Mouse (Mus musculus) heart, embryonic 14.5 days (tissue): ENCODE measurements around the gene Tapbp. TPM values are rescaled to one million over a fixed set of nuclear protein-coding genes. Genes with fewer than 3 reads are reported as not detected.

Experiments
- ATAC-seq: fragments of 200-750 bp; cut with Nextera tagmentation; 2 replicates; pipeline ENCODE4 v1.8.0; 2017; ENCODE audit warnings: low read depth, moderate TSS enrichment; ENCODE audit not compliant: insufficient number of reproducible peaks, insufficient read depth, low FRiP score
- H3K27ac ChIP-seq, 2 experiments: fragments of 200-500 bp in 1 of 2; fragments of 300-500 bp in 1 of 2; sonication (generic) in 1 of 2; replicated peaks in 1 of 2; 2 replicates each; pipeline ENCODE4 v1.5.1; 2012 to 2014; ENCODE audit warnings: low read depth in 2 of 2, low read length in 2 of 2, control low read depth in 1 of 2, mild to moderate bottlenecking in 1 of 2, mixed read lengths in 1 of 2; ENCODE audit not compliant: control insufficient read depth in 1 of 2, insufficient read depth in 1 of 2
- H3K27me3 ChIP-seq: fragments of 300-500 bp; sonication (generic); 2 replicates; pipeline ENCODE4 v1.6.1; 2014; ENCODE audit warnings: mild to moderate bottlenecking, low read length, control low read depth; ENCODE audit not compliant: control insufficient read depth, insufficient read depth
- H3K36me3 ChIP-seq: fragments of 300-500 bp; sonication (generic); 2 replicates; pipeline ENCODE4 v1.6.1; 2014; ENCODE audit warnings: mild to moderate bottlenecking, control low read depth, low read length, mixed read lengths; ENCODE audit not compliant: control insufficient read depth, insufficient read depth
- H3K4me1 ChIP-seq, 2 experiments: fragments of 200-500 bp in 1 of 2; fragments of 300-500 bp in 1 of 2; sonication (generic) in 1 of 2; 2 replicates each; pipeline ENCODE4 v1.6.1; 2012 to 2014; ENCODE audit warnings: low read length in 2 of 2, control low read depth in 1 of 2, mixed read lengths in 1 of 2; ENCODE audit not compliant: control insufficient read depth in 2 of 2, insufficient read depth in 2 of 2
- H3K4me2 ChIP-seq: fragments of 300-500 bp; sonication (generic); 2 replicates; pipeline ENCODE4 v1.6.1; 2014; ENCODE audit warnings: mild to moderate bottlenecking, low read length
- H3K4me3 ChIP-seq, 2 experiments: fragments of 200-500 bp in 1 of 2; fragments of 300-500 bp in 1 of 2; sonication (generic) in 1 of 2; 2 replicates each; pipeline ENCODE4 v1.5.1; 2012 to 2014; ENCODE audit warnings: low read length in 2 of 2, mild to moderate bottlenecking in 2 of 2, control low read depth in 1 of 2, low read depth in 1 of 2, moderate library complexity in 1 of 2; ENCODE audit not compliant: control insufficient read depth in 1 of 2, insufficient read depth in 1 of 2
- H3K9ac ChIP-seq: fragments of 300-500 bp; sonication (generic); 2 replicates; pipeline ENCODE4 v1.6.1; 2014; ENCODE audit warnings: mild to moderate bottlenecking, low read length
- H3K9me3 ChIP-seq: fragments of 300-500 bp; sonication (generic); 2 replicates; pipeline ENCODE4 v1.6.1; 2016; ENCODE audit warnings: low read length, control low read depth; ENCODE audit not compliant: control insufficient read depth
- WGBS: fragments of 180-500 bp; shearing (Covaris S2); extraction: QIAGEN DNeasy Blood & Tissue Kit; methylation state at CpG from one replicate; pipeline ENCODE4 v1.1.7; 2014; 5-methylcytosine and 5-hydroxymethylcytosine counted together
- polyA plus RNA-seq: library from polyadenylated mRNA; unstranded; fragments of >200 nt; fragmentation: Nextera tagmentation; extraction: Ambion mirVana; gene quantifications from 2 replicates; pipeline ENCODE4 v1.2.1, GENCODE M21; 2014

The Tapbp gene
- polyA plus RNA-seq, 1 experiment from 2014 or later, result 44.9 TPM

- Histone ChIP-seq H3K9ac (no peak overlapping the region), H3K4me3 (no peak overlapping the region), H3K27ac (no peak overlapping the region), H3K4me2 (no peak overlapping the region), H3K9me3 (no peaks in the 10 kb centered on the region), H3K36me3 (peaks cover 36% of the 10 kb centered on the region), H3K4me1 (peaks cover 13 to 23% of the 10 kb centered on the region in 2 experiments), H3K27me3 (no peaks in the 10 kb centered on the region)
- no peak for ATAC-seq
- 86% methylated on average over 17 of the region's 18 CpGs for WGBS
These were observed 2.1 kb downstream of the Tapbp start for GRCm38 (mm10) chr17:33917656-33918292.

- ATAC-seq, result no peak
- Histone ChIP-seq H3K36me3 (peaks cover 30% of the 10 kb centered on the region), H3K4me3 (peak overlapping the region; percentile 81 to 83), H3K9me3 (no peaks in the 10 kb centered on the region), H3K9ac (peak overlapping the region; percentile 87), H3K4me2 (peak overlapping the region; percentile 99), H3K27ac (peak overlapping the region; percentile 76 to 78; a peak in 1 of 4 replicates), H3K27me3 (no peaks in the 10 kb centered on the region), H3K4me1 (peaks cover 13 to 23% of the 10 kb centered on the region in 2 experiments)
- 52% methylated on average over 37 of the region's 37 CpGs for WGBS
These were observed 2.8 kb downstream of the Tapbp start for GRCm38 (mm10) chr17:33918293-33919203.

DNA sequence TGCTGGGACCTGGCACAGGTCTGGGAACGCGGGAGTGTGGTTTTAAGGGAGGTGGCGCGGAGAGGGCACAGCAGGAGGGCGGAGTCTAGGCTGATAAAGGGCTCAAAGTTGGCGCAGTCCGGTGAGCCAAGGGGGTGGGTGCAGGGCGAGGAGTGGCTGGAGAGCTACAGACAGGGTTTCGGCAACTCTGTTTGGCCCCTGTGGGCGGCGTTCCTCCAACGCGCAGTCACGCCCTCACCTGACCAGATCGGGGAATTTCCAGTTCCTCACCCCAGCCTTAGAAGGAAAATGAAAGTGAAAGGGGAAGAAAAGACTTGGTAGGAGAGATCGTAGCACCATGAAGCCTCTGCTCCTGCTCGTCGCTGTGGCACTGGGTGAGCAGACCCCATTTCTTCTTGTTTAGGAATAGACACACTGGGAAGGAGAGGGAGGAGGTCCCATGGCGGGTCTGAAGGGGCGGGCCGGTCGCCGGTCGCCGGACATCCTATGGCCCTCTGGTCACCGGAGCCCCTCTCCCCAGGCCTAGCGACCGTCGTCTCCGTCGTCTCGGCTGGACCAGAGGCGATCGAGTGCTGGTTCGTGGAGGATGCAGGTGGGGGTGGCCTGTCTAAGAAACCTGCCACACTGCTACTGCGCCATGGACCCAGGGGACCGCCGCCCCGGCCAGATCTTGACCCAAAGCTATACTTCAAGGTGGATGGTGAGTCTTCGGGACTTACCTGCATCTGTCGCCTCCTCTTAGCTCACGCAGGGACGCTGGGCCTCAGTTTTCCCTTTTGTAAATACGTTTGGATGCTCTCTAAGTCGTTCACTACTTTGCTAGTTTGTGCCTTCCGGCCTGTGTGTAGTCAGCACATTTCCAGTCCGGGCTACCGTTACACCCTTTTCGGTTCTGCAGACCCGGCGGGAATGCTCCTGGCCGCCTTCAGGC lies 3.9 kb downstream of the Tapbp start:
- Histone ChIP-seq H3K4me3 (peak overlapping the region; percentile 81 to 83), H3K27me3 (no peaks in the 10 kb centered on the region), H3K27ac (peak overlapping the region; percentile 76 to 78), H3K9me3 (no peaks in the 10 kb centered on the region), H3K4me1 (peaks cover 13 to 23% of the 10 kb centered on the region in 2 experiments), H3K4me2 (peak overlapping the region; percentile 99), H3K9ac (peak overlapping the region; percentile 87), H3K36me3 (peaks cover 19% of the 10 kb centered on the region)
- WGBS, result under 1% methylated on average over 52 of the region's 52 CpGs
- ATAC-seq, result peak; percentile 40; the same call in 1 of the 2 replicates

DNA sequence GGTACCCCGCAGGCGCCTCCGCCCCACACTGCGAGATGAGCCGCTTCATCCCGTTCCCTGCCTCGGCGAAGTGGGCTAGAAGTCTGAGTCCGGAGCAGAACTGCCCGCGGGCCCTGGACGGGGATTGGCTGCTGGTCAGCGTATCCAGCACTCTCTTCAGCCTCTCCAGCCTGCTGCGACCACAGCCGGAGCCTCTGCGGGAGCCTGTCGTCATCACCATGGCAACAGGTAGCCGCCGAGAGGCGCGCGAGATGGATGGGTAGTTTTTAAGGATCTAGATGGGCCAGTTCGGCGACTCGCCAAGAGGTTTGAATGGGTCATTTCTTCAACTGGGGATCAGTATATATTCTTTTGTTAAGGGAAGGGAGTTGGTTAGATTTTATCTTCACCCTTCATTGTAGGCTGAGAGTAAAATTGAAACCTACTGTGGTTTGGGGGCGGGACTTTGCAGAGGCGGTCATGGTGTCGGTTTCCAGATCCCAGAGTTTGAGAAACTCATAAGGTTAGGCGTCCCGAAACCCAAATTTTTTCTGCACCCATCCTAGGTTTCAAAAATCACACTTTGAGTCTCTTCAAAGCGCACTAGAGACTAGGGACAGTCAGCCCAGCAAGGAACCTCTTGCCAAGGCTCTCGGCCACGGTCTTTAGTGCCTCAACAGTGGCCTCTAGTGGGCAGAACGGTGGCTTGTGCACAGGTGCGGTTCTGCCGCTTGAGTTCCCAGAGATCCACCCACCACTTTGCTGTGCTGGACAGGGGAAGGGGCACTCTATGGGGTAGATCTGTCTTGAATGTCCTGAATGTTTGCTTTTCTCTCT lies 4.8 kb downstream of the Tapbp start:
- peaks cover 11 to 17% of the 10 kb centered on the region in 2 experiments for H3K4me1 ChIP-seq
- no peaks in the 10 kb centered on the region for H3K9me3 ChIP-seq
- peak overlapping the region; percentile 87 for H3K9ac ChIP-seq
- peak overlapping the region; percentile 76 to 78; a peak in 3 of 4 replicates for H3K27ac ChIP-seq
- peaks cover 13% of the 10 kb centered on the region for H3K36me3 ChIP-seq
- H3K4me2 ChIP-seq, result peak overlapping the region; percentile 99
- under 1% methylated on average over 36 of the region's 36 CpGs for WGBS
- H3K27me3 ChIP-seq, result no peaks in the 10 kb centered on the region
- H3K4me3 ChIP-seq, result peak overlapping the region; percentile 81 to 83
- no peak for ATAC-seq

DNA sequence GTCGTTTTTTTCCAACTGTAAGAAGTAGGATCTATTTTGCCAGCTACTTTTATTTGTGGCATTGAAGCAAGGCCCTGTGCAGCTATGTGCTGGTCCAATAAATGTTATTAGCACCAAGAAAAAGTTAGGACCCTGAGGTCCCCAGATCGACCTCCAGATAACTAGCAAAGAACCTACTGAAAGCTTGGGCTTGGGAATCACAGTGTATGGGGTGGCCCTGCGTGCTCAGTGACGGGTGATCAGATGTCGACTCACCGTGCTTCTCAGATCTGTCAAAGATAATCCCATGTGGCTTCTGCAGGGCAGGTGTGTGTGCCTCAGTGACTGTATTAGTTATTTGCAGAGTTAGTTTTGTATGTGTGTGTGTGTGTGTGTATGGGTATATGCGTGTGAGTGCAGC lies 5.7 kb downstream of the Tapbp start:
- H3K9me3 ChIP-seq, result no peaks in the 10 kb centered on the region
- no peak overlapping the region for H3K9ac ChIP-seq
- no peak overlapping the region for H3K27ac ChIP-seq
- ATAC-seq, result no peak
- H3K36me3 ChIP-seq, result peaks cover 15% of the 10 kb centered on the region
- 86% methylated on average over 7 of the region's 7 CpGs for WGBS
- H3K4me3 ChIP-seq, result no peak overlapping the region
- no peak overlapping the region for H3K4me2 ChIP-seq
- no peaks in the 10 kb centered on the region for H3K27me3 ChIP-seq
- peaks cover 11 to 17% of the 10 kb centered on the region in 2 experiments for H3K4me1 ChIP-seq

DNA sequence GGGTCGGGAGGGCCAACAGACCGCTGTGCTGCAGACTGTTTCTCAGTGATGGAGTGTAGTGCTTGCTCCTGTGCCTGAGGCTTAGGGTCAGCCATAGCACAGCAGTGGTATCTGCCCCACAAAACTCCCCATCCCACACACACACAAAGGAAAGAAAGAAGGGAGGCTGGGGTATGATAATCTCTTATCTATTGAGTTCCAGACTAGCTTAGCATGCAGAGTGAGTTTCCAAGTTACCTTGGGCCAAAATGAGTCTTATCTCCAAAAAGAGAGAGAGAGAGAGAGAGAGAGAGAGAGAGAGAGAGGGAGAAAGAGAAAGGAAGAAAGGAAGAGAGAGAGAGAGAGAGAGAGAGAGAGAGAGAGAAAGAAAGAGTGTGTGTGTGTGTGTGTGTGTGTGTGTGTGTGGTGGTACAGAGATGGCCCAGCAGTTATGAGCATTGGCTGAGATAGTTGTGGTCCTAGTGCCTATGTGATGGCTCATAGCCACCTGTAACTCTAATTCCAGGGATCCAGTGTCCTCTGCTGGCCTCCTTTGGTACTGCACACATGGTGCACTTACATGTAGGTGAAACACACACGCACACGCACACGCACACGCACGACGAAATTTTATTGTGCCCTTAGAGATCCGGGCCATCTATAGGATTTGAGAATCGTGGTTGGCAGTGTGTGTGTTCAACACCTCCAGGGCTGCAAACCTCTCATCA lies 9.0 kb downstream of the Tapbp start:
- no peak for ATAC-seq
- H3K9ac ChIP-seq, result no peak overlapping the region
- 79% methylated on average over 10 of the region's 10 CpGs for WGBS
- H3K9me3 ChIP-seq, result no peaks in the 10 kb centered on the region
- H3K4me2 ChIP-seq, result no peak overlapping the region
- no peak overlapping the region for H3K4me3 ChIP-seq
- peaks cover 0 to 7% of the 10 kb centered on the region in 2 experiments; a peak in 3 of 4 replicates for H3K4me1 ChIP-seq
- H3K36me3 ChIP-seq, result peaks cover 11% of the 10 kb centered on the region
- H3K27me3 ChIP-seq, result no peaks in the 10 kb centered on the region
- no peak overlapping the region for H3K27ac ChIP-seq
